Mouse (Mus musculus) kidney, adult 2 months (tissue): ENCODE data around the gene Slc6a20b. TPM values are rescaled to one million over a fixed set of nuclear protein-coding genes. Genes with fewer than 3 reads are reported as not detected.

Source experiments
- DNase-seq: peaks from one replicate; pipeline ENCODE4 v3.0.0; 2021
- H3K27ac ChIP-seq: fragments of 200-500 bp; 2 replicates; pipeline ENCODE4 v1.5.1; 2012; ENCODE audit warnings: low read depth, low read length, control low read depth, inconsistent platforms; ENCODE audit not compliant: insufficient read depth
- H3K27me3 ChIP-seq: fragments of 200-500 bp; replicated peaks from 2 replicates; pipeline ENCODE4 v1.6.1; 2012; ENCODE audit warnings: mild to moderate bottlenecking, moderate library complexity, low read length, inconsistent platforms; ENCODE audit not compliant: control insufficient read depth, insufficient read depth
- H3K36me3 ChIP-seq: fragments of 200-500 bp; 2 replicates; pipeline ENCODE4 v1.6.1; 2012; ENCODE audit warnings: mild to moderate bottlenecking, moderate library complexity, low read length, inconsistent platforms; ENCODE audit not compliant: control insufficient read depth, insufficient read depth
- H3K4me1 ChIP-seq: fragments of 200-500 bp; 2 replicates; pipeline ENCODE4 v1.6.1; 2011; ENCODE audit warnings: low read length; ENCODE audit not compliant: control insufficient read depth, insufficient read depth
- H3K4me3 ChIP-seq: fragments of 200-500 bp; 2 replicates; pipeline ENCODE4 v1.5.1; 2011; ENCODE audit warnings: mild to moderate bottlenecking, low read depth, low read length, control low read depth; ENCODE audit not compliant: insufficient read depth
- CTCF ChIP-seq: fragments of 200-500 bp; conservative IDR thresholded peaks from 2 replicates; pipeline ENCODE4 v1.5.1; 2011; ENCODE audit warnings: low read depth, mild to moderate bottlenecking, control low read depth, low read length, moderate library complexity, mixed read lengths; ENCODE audit not compliant: insufficient read depth, insufficient read length
- POLR2A ChIP-seq: fragments of 200-500 bp; IDR thresholded peaks from one replicate; pipeline ENCODE4 v1.6.1; 2011; ENCODE audit warnings: low read depth, low read length, control low read depth
- WGBS: fragments of 180-500 bp; shearing (Covaris S2); methylation state at CpG from one replicate; pipeline ENCODE4 v1.1.7; 2018; 5-methylcytosine and 5-hydroxymethylcytosine counted together
- polyA plus RNA-seq: library from polyadenylated mRNA; depleted of rRNA; stranded (reverse); fragments of >200 nt; gene quantifications from 2 replicates; pipeline ENCODE4 v1.2.3, GENCODE M21; 2012

Gene Slc6a20b
- polyA plus RNA-seq, 1 experiment = 341 TPM

GRCm38 (mm10) chr9:123651369-123651768 is 19.0 kb upstream of the Slc6a20b start:
- no peak overlapping the region for H3K4me3 ChIP-seq
- WGBS = 63% methylated on average over 4 of the region's 4 CpGs
- H3K4me1 ChIP-seq = no peaks in the 10 kb centered on the region
- H3K27me3 ChIP-seq = no peaks in the 10 kb centered on the region
- H3K27ac ChIP-seq = no peak overlapping the region
- no peaks in the 10 kb centered on the region for H3K36me3 ChIP-seq
- no peak for TF ChIP-seq POLR2A
- TF ChIP-seq CTCF = no peak
- DNase-seq = no peak

GRCm38 (mm10) chr9:123649785-123650511 is 17.6 kb upstream of the Slc6a20b start:
- no peak for DNase-seq
- H3K27me3 ChIP-seq = no peaks in the 10 kb centered on the region
- no peaks in the 10 kb centered on the region for H3K4me1 ChIP-seq
- H3K36me3 ChIP-seq = no peaks in the 10 kb centered on the region
- whole genome bisulfite sequencing = 92% methylated on average over 2 of the region's 2 CpGs
- no peak overlapping the region for H3K4me3 ChIP-seq
- no peak for TF ChIP-seq CTCF
- TF ChIP-seq POLR2A = no peak
- no peak overlapping the region for H3K27ac ChIP-seq

GRCm38 (mm10) chr9:123640106-123640505 is 7.7 kb upstream of the Slc6a20b start:
- DNase-seq = peak; percentile 83
- H3K4me1 ChIP-seq = peaks cover 14% of the 10 kb centered on the region
- no peak overlapping the region for H3K4me3 ChIP-seq
- 53% methylated on average over 1 of the region's 1 CpGs for WGBS
- H3K27ac ChIP-seq = peak overlapping the region; percentile 95
- H3K36me3 ChIP-seq = no peaks in the 10 kb centered on the region
- H3K27me3 ChIP-seq = no peaks in the 10 kb centered on the region
- no peak for TF ChIP-seq POLR2A
- no peak for TF ChIP-seq CTCF

- Histone ChIP-seq H3K4me3 (no peak overlapping the region), H3K27ac (peak overlapping the region; percentile 72), H3K4me1 (peaks cover 14% of the 10 kb centered on the region), H3K27me3 (no peaks in the 10 kb centered on the region), H3K36me3 (no peaks in the 10 kb centered on the region)
- TF ChIP-seq CTCF = peak; percentile 75
- TF ChIP-seq POLR2A = no peak
- WGBS = 36% methylated on average over 1 of the region's 1 CpGs
- DNase-seq = peak; percentile 91
Observed at GRCm38 (mm10) chr9:123638668-123639089, 6.3 kb upstream of the Slc6a20b start.

- Histone ChIP-seq H3K4me3 (no peak overlapping the region), H3K27me3 (no peaks in the 10 kb centered on the region), H3K4me1 (peaks cover 14% of the 10 kb centered on the region), H3K27ac (peak overlapping the region; percentile 72), H3K36me3 (no peaks in the 10 kb centered on the region)
- DNase-seq = peak; percentile 65
- TF ChIP-seq CTCF = no peak
Observed at GRCm38 (mm10) chr9:123638231-123638630, 5.9 kb upstream of the Slc6a20b start.

GRCm38 (mm10) chr9:123636771-123637170 is 4.4 kb upstream of the Slc6a20b start:
- no peak for DNase-seq
- WGBS = 73% methylated on average over 5 of the region's 5 CpGs
- no peak for TF ChIP-seq POLR2A
- no peak for TF ChIP-seq CTCF

GRCm38 (mm10) chr9:123632993-123633392 is 628 bp upstream of the Slc6a20b start:
- TF ChIP-seq CTCF = no peak
- no peak for TF ChIP-seq POLR2A
- WGBS = 65% methylated on average over 3 of the region's 3 CpGs

More at GRCm38 (mm10) chr9:123636771-123637170, 4.4 kb upstream of the Slc6a20b start:
- Histone ChIP-seq H3K27me3 (no peaks in the 10 kb centered on the region), H3K4me1 (peaks cover 14% of the 10 kb centered on the region), H3K4me3 (no peak overlapping the region), H3K36me3 (no peaks in the 10 kb centered on the region), H3K27ac (no peak overlapping the region)

GRCm38 (mm10) chr9:123631666-123632065 is 699 bp downstream of the Slc6a20b start:
- no peaks in the 10 kb centered on the region for H3K36me3 ChIP-seq
- no peak for DNase-seq
- peaks cover 4% of the 10 kb centered on the region; the same call in 1 of the 2 replicates for H3K4me1 ChIP-seq
- H3K27me3 ChIP-seq = no peaks in the 10 kb centered on the region
- H3K4me3 ChIP-seq = peak overlapping the region; percentile 64
- TF ChIP-seq CTCF (no peak), POLR2A (no peak)
- 56% methylated on average over 3 of the region's 3 CpGs for WGBS
- H3K27ac ChIP-seq = peak overlapping the region; percentile 94

More at GRCm38 (mm10) chr9:123632993-123633392, 628 bp upstream of the Slc6a20b start:
- H3K36me3 ChIP-seq = no peaks in the 10 kb centered on the region
- H3K4me3 ChIP-seq = no peak overlapping the region
- H3K27ac ChIP-seq = peak overlapping the region; percentile 94
- H3K27me3 ChIP-seq = no peaks in the 10 kb centered on the region
- peak; percentile 76 for DNase-seq
- H3K4me1 ChIP-seq = peaks cover 4% of the 10 kb centered on the region; the same call in 1 of the 2 replicates
